Mouse (Mus musculus) liver, postnatal 0 days (tissue): Measurements from ENCODE around the gene Gstp3.

Experiments
- CTCF ChIP-seq: sonication (generic); IDR thresholded peaks from 2 replicates; pipeline ENCODE4 v1.5.1; 2016; ENCODE audit warnings: antibody characterized with exemption, low read depth
- EP300 ChIP-seq: IDR thresholded peaks from 2 replicates; pipeline ENCODE4 v1.6.1; 2016; ENCODE audit warnings: antibody characterized with exemption, low read depth, mild to moderate bottlenecking

GRCm38 (mm10) chr19:4099837-4100717 is 40.7 kb upstream of the Gstp3 start, which contains the start of gene Pitpnm1:
- no peak for TF ChIP-seq CTCF
- no peak for TF ChIP-seq EP300
